Mouse (Mus musculus): ENCODE data around the gene Idh3b. TPM values are rescaled to one million over a fixed set of nuclear protein-coding genes. Genes with fewer than 3 reads are reported as not detected.
A peak's percentile ranks its signal among the peaks of the same experiment; 100 is the strongest.

Gene Idh3b
- 100 to 1,000 TPM; 316 to 319 TPM for total RNA-seq (2021)
- long read RNA-seq, transcript Idh3b-201 (12 exons, 1,616 nt) = major isoform, 194 of 351 reads
- long read RNA-seq, partial matches to known transcripts = 20 of 351 reads
- long read RNA-seq, other reads (novel, unspliced or antisense) = 137 of 351 reads

DNA sequence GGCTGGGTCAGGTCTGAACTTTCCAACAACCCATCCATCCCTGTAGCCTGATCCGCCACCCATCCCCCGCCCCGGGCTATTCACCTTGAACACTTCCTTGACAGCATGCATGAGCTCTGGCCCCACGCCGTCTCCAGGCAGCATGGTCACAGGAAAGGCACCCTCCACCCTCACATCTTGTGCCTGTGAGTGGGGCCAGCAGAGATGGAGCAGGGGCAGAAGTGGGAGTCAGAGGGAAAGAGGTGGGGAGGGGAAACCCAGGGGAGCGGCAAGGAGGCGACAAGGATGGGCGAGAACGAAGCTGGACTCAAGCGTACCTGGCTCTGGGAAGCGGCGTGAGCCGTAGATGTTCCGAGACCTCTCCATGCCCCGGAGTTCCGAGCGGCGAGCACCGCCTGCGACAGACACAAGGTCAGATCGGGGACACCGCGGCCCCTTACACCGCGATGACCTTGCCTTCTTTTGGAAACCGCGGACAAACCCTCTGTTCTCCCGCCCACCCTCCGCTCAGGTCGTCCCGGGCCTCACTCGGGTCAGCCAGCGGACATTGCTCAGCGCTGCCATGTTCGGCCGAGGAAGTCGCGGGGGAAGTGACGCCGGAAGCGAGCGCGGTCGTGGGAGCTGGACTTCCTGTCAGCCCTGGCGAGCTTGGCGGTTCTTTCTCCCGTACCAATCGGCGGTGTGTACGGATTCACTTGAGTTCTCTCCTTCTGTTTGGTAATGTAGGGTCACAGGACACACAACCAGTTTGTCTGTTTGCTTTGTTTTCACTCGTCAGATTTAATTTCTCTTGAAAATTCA lies at the start of gene Idh3b:
Gene Idh3b (minus strand): TSS at position 694 of the 801 bp plus-strand sequence.
- DNase-seq (ENCODE audit: low spot score in 2 of 2) = peak; percentile 86 to 93

DNA sequence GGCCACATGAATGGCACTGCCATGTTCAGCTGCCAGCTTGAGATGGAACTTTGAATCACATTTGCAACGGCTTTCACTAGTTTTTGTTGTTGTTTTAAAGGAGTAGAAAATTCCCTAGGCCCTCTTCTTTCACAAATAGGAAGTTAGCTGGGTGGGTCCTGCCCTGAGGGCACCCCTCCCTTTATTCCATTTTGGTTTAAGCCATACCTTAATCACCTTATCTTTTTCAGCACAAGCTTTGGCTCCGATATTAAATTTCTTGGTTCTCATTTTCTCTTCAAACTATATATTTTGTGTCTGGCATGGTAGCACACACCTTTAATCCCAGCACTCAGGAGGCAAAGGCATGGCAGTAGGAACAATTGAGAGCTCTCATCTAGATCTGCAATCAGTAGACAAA lies 45.2 kb upstream of the Idh3b start:
- no peak for DNase-seq (ENCODE audit: low spot score in 2 of 2)

DNA sequence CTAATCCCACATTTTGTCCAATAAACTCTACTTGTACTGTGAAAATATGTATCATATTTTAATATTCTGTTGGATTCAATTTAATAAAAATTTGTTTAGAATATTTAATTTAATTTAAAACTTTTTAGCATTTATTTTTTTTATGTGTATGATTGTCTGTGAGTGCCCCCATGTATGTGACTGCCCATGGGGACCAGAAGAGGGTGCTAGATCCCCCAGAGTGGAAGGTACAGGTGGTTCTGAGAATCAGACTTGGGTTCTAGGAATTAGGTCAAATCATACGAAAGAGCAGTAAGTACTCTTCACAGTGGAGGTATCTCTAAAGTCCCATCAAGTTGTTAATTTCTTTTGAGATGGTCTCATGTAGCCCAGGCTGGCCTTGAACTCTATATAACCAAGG lies 42.7 kb upstream of the Idh3b start:
- no peak for DNase-seq (ENCODE audit: low spot score in 2 of 2)

DNA sequence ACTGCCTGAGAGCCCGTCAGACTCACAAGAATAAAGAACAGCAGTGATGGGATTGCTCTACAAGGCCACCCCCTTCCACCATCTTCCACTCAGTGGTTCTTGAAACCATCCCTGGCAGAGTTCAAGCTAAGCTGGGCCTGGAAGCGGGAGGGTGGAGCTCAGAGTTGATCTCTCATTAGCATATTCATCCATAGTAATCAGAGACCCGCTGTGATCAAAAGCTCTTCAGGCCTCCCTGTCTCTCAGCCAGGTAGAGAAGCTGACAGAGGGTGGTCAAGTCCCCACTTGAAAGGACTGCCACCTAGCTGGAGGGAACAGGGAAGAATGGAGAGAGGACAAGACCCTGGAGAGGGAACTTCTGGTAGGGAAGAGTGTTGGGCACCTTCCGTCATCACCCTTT lies 18.7 kb upstream of the Idh3b start:
- DNase-seq (ENCODE audit: low spot score in 2 of 2) = no peak

DNA sequence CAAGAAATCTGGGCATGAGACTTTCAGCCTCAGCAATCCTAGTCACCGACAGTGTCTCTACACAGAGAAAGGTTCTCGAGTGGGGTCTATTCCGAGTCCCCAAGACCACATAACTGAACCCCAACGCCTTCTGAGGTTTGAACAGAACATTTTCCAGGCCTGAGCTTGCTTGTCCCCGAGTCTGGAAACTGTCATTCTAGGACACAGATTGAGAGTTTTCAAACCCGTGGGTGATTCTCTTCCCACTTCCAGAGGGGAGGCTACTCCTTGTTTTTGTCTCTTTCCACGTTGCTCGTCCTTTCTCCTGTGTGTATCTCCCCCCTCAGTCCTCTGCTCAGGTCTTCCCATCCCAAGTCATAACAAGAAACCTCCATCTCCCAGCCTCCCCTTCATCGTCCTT lies 13.2 kb upstream of the Idh3b start:
- no peak for DNase-seq (ENCODE audit: low spot score in 2 of 2)

DNA sequence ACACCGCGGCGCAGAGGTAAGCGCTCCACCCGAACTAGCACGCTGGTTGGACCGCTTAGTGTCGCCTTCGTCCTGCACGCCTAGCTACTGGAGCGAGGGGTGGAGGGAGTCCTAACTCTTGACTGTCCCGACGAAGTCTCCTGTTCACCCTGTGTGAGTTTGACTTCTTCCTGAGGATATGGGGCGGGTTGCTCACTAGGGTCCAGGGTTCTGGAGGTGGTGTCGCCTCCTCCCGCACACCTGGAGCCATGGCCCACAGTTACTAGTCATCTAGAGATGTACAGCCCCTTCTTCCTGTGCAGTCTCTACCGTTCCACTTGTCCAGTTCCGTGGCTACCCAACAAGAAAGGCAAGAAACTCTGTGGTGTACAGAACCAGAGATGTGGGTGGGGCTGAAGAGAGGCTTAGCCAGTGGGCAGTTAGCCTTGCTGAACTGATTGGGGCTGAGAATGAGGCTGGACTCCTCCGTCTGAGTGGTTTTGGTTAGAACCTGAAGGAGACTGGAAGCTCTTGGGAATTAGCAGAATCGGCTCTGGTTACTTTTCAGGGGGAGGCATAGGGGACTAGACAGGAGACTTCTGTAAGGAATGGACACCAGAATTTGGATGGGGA lies 11.9 kb upstream of the Idh3b start:
- DNase-seq (ENCODE audit: low spot score in 2 of 2) = no peak

DNA sequence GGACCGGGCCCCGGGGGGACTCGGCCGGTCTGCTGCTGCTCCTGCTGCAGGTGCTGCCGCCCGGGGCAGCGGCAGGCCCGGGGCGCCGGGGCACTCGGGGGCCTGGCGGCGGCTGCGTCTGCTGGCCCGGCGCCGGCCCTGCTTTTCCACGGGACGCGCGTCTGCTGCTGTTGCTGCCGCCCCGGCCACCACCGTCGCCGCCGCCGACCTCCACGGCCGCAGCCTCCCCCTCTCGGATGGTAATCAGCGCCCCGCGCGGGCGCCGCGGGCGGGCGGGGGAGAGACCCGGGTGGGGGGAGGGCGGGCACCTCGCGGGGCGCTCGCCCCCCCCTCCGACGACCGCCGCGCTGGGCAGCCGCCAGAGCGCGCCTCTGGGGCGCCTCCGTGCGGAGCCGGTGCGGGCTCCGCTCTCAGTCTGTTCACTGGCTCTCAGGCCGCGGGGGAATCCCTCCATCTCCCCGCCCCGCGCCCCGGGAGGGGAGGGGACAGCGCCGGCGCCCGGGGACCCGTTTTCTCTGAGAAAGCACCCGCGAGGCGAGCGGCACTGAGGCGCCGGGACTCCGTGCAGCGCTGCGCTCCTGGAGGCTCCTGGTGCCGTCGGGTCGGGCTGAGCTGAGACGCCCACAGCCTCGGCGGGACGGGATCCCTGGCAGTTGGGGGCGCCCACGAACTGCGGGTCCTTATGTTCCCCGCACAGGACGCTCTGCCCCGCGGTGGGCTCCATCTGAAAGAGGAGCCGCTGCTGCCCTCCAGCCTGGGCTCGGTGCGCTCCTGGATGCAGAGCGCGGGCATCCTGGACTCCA lies 11.2 kb upstream of the Idh3b start:
- peak in 1 of 2 experiments; percentile 59 for DNase-seq (ENCODE audit: low spot score in 2 of 2)

DNA sequence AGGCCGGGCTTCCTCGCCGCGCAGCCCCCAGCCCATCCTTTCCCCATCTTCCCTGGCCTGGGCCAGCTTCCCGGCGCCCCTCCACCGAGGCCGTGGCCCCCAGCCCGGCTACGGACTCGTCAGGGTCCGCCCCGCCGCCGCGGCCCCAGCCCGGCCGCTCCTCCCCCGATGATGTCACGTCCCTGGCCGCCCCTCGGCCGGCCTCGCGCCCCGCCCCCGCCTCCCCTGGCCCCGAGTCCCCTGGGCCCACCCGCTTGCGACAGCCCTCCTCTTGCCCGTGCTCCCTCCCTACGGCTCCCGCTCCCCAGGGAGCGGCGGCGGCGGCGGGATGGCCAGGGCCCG lies 10.6 kb upstream of the Idh3b start, which contains the start of gene Ebf4:
Gene Ebf4 (plus strand): TSS at position 234 of the 342 bp plus-strand sequence.
- DNase-seq (ENCODE audit: low spot score in 2 of 2) = no peak

DNA sequence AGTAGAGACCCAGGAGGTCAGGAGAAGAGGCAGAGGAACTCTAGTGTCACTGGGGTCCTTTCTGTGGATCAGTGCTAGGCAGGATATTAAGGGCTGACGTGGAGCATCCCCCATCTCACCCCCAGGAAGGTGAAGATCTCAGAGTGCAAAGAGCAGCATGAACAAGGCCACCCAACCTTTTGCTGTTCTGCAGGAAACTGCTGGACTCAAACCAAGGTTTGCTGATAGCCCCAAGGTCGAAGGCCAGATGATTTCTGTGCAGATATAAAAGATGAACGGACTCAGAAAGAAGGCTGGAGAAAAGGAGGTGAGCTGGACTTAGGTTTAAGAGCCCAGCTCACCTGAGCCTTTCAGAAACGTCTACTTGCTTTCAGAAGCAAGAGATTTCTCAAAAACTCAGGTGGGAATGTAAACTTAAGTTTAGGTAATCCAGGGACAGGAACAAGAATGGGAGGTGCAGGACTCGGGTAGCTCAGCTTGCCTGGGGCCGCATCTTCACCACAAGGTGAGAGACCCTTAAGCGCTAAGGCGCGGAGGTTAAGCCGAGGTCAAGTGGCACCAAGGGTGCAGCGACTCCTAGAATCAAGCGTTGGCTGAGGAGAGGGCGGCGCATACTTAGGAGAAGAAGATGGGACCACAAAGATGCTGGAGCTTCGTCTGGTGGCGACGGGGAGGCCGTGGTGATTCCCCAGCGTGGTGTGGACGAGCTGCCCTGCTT lies 10.0 kb upstream of the Idh3b start:
- DNase-seq (ENCODE audit: low spot score in 2 of 2) = no peak

DNA sequence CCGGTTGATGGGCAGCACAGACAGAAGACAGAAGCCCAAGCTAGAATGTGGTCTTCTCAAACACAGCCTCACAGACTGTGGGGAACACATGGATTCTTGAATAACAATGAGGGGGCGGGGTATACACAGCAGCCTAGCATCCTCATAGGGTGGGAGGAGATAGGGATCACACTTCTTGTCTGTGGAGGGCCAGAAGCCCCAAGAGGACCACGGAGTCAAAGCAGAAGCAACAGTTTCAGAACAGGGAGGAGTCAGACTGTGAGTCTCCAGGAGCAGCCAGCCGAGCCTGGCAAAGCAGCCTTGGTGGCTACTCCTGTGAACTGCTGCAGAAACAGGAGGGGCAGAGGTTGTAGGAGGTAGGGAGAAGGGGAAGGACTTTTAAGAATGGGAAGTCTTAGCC lies 9.1 kb upstream of the Idh3b start:
- peak in 1 of 2 experiments; percentile 36 for DNase-seq (ENCODE audit: low spot score in 2 of 2)

DNA sequence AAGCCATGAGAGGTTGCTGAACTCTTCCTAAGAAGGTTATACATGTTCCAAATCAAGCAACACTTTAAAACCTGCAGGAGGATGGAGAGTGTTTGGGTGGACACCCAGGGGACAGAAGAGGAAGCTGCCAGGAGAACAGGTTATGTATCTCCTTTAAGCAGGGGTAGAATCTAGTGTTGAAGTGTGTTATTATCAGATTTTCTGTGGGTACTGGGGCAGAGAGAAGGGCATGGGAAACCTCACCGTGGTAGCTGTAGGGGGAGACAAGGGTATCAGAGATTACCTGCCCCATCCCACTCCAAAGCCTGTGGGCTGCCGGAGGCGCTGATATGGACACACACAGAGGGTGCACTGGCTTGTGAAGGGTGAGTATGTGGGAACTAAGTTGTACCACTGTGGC lies 8.7 kb upstream of the Idh3b start:
- DNase-seq (ENCODE audit: low spot score in 2 of 2) = no peak

DNA sequence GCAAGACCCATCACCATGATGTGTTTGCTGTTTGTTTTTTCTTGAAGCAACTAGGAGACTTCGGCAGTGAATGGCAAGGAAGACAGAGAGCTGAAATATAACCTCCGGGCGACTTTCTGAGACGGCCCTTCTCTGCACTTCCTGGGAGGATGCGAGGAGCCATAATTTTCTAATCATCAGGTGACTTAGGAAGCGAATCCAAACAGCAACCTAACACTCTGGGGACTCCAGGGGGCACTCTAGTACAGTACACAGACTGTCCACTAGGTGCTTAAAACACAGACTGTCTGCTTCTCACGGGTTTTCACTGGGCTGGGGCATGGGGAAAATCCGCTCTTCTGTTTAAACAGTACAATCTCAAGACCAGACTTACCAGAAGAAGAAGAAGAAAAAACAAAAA lies 7.1 kb upstream of the Idh3b start:
- peak; percentile 62 to 90 for DNase-seq (ENCODE audit: low spot score in 2 of 2)

DNA sequence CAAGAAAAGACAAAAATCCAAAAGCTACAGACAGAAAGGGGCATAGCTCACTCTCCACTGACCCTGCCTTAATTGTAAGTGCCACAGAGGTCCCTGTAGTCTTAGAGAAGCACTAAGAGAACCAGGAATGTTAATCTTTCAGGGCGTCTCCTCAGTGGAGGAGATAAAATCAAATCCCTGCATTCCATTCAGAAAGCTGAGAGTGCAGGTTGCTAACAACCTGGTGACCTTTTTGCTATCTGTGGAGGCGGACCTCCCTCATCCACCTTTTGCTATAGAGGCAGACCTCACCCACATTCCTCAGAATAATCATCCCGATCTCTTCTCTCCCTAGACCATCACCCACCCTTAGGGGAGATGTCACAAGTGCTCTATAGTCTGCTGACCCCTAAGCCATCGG lies 4.7 kb upstream of the Idh3b start:
- DNase-seq (ENCODE audit: low spot score in 2 of 2) = no peak

DNA sequence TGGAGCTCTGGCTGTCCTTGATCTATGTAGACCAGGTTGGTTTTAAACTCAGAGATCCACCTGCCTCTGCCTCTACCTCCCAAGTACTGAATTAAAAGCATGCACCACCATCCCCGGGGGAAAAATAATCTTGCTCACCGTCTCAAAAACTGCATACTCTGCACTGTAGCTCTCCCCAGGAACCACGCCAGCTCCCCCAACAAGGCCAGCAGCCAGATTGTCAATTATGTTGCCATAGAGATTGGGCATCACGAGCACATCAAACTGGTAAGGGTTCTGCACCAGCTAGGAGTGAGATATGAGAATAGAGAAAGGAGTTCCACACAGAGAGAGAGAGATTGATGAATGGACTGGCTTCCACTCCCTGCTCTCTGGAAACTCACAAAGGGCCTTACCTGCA lies 3.5 kb downstream of the Idh3b start:
- peak; percentile 57 to 86 for DNase-seq (ENCODE audit: low spot score in 2 of 2)

DNA sequence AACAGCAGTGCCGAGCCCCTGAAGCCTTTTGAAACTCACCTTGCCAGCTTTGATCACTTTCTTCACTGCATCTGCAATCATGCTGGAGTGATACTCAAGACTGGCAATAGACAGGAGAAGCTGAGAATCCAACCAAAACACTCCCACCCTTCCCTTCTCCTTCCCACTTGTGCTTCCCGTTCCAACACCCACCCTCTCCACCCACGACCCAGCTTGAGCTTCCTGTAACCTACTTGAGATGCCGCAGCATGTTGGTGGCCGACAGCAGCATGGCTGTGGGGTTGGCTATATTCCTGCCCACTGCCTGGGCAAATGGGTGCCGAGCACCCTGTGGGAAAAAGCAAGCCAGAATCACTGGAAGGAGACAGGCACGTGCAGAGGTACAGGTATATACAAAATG lies 4.1 kb downstream of the Idh3b start:
- DNase-seq (ENCODE audit: low spot score in 2 of 2) = peak; percentile 51 to 76

DNA sequence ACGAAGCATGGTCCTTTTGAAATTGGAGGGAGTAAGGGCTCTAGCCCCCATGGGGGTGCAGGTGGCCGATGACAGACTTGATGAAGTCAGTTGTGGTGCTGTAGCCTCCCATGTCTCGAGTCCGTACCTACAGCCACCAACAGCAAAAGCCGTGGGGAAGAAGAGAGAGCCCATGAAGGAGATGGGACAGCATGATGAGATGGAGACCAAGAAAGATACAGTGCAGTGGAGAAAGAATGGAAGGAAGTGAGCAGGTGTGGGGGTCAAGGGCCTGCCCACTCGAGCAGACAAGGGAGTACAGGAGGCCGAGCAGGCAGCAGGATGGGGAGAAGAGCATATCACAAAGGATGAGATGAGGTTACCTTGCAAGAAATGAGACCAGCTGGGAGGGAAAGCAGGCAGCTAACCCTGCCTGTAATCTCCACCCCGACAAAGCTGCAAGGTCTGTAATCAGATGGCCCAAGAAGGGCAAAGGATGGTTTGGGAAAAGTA lies 4.7 kb downstream of the Idh3b start:
- no peak for DNase-seq (ENCODE audit: low spot score in 2 of 2)

DNA sequence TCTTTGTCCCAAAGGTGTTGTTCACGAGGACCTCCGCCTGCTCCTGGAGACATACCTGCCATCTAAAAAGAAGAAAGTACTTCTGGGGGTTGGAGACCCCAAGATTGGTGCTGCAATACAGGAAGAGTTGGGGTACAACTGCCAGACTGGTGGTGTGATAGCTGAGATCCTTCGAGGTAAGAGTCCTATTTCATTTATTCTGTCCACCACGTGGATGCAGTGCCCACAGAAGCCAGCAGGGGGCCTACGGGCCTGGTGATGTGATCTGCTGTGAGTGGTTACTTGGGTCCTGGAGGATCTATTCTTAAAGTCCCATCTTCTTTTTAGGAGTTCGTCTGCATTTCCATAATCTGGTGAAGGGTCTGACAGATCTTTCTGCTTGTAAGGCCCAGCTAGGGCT lies 8.7 kb downstream of the Idh3b start:
- DNase-seq (ENCODE audit: low spot score in 2 of 2) = peak in 1 of 2 experiments; percentile 59

DNA sequence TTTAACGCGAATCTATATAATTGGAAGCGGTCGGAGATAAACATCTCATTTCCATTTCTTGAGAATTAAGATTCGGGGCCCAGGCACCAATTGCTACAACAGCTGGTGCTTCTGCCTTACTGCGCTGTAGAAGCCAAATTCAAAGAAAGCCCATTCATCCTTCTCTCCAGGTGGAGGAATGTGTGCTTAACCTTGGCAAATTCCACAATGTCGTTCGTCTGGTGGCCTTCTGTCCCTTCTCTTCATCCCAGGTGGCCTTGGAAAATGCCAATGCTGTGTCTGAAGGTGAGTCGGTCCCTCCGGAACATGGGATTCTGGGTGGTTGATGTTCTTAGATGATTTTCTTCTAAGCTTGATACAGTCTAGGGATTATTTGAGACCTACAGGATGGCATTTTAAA lies 9.5 kb downstream of the Idh3b start:
- DNase-seq (ENCODE audit: low spot score in 2 of 2) = no peak

DNA sequence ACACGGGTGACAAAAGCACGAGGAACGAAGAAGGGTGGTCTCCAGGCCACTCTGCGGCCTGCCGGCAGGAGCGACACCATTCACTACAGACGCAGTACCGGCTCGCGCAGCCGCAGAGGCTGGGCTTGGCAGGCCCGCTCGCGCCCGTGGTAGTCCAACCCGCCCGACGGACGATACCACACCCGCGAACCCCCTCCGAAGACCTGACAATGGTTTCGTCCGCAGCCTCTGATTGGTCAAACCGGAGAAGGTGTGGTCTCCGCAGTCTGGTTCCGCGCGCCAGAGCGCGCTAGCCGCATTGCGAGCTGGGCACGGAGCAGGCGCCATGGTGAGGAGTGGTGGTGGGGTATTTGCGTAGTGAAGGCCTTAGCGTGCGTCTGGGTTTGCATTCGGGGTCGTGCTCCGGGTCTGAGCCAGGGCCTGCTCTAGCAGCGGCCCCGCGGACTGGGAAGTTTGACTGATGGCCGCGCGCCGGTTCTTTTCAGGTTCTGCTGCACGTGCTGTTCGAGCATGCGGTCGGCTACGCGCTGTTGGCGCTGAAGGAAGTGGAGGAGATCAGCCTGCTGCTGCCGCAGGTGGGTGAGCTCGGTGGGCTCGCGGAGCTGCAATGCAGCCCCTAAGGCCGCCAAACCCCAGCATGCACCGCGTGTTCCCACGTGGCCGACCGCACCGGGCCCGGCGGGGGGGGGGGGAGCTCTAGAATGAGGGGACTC lies 10.0 kb downstream of the Idh3b start, which contains the start of gene Nop56:
Gene Nop56 (plus strand): TSS at position 282 of the 713 bp plus-strand sequence.
- peak; percentile 99 to 100 for DNase-seq (ENCODE audit: low spot score in 2 of 2)

DNA sequence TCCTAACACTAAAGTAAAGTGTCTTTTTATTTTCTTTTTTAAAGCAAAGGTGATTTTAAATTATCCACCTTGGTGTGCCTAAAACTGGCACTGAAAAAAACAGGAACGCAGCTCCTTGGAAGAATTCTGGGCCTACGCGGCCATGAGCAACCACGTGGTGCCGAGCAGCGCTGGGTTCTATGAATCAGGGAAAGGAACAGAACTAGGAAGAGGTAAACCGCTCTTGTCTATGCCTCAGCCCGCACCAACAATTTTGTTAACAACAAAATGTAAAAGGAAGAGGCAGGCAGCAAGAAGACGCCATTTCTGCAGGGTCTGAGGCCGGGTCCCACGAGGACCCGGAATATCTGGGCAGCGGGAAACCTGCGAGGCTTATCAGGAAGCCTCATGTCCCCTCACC lies 10.6 kb downstream of the Idh3b start:
- no peak for DNase-seq (ENCODE audit: low spot score in 2 of 2)
